Mouse (Mus musculus) liver, embryonic 16.5 days (tissue): ENCODE results near the gene Foxc1. TPM values are rescaled to one million over a fixed set of nuclear protein-coding genes. Genes with fewer than 3 reads are reported as not detected.

Experiments
- ATAC-seq: fragments of 200-750 bp; cut with Nextera tagmentation; 2 replicates; pipeline ENCODE4 v1.8.0; 2017; ENCODE audit warnings: low read depth, mild to moderate bottlenecking, moderate number of reproducible peaks, moderate library complexity
- H3K27ac ChIP-seq: fragments of 300-500 bp; sonication (generic); 2 replicates; pipeline ENCODE4 v1.5.1; 2014; ENCODE audit warnings: mild to moderate bottlenecking, low read length
- H3K27me3 ChIP-seq: fragments of 300-500 bp; sonication (generic); 2 replicates; pipeline ENCODE4 v1.6.1; 2014; ENCODE audit warnings: low read depth, low read length, mixed read lengths; ENCODE audit not compliant: control insufficient read depth, insufficient read depth
- H3K36me3 ChIP-seq: fragments of 300-500 bp; sonication (generic); 2 replicates; pipeline ENCODE4 v1.6.1; 2014; ENCODE audit warnings: mild to moderate bottlenecking; ENCODE audit not compliant: control insufficient read depth, insufficient read depth
- H3K4me1 ChIP-seq: fragments of 300-500 bp; sonication (generic); 2 replicates; pipeline ENCODE4 v1.6.1; 2014; ENCODE audit warnings: low read depth, low read length, mixed read lengths; ENCODE audit not compliant: control insufficient read depth
- H3K4me2 ChIP-seq: fragments of 300-500 bp; sonication (generic); 2 replicates; pipeline ENCODE4 v1.6.1; 2014; ENCODE audit warnings: low read depth, low read length, mixed read lengths
- H3K4me3 ChIP-seq: fragments of 300-500 bp; sonication (generic); 2 replicates; pipeline ENCODE4 v1.5.1; 2014; ENCODE audit warnings: low read depth, mild to moderate bottlenecking, low read length
- H3K9ac ChIP-seq: fragments of 300-500 bp; sonication (generic); 2 replicates; pipeline ENCODE4 v1.6.1; 2014; ENCODE audit warnings: low read depth, low read length
- H3K9me3 ChIP-seq: fragments of 300-500 bp; sonication (generic); replicated peaks from 2 replicates; pipeline ENCODE4 v1.6.1; 2016; ENCODE audit warnings: low read length; ENCODE audit not compliant: control insufficient read depth
- WGBS: fragments of 180-500 bp; shearing (Covaris S2); extraction: QIAGEN DNeasy Blood & Tissue Kit; methylation state at CpG from one replicate; pipeline ENCODE4 v1.1.7; 2014; ENCODE audit not compliant: insufficient replicate concordance; 5-methylcytosine and 5-hydroxymethylcytosine counted together
- polyA plus RNA-seq: library from polyadenylated mRNA; unstranded; fragments of >200 nt; fragmentation: Nextera tagmentation; extraction: Ambion mirVana; gene quantifications from 2 replicates; pipeline ENCODE4 v1.2.1, GENCODE M21; 2015

The Foxc1 gene
- polyA plus RNA-seq, 1 experiment from 2014 or later: not detected

DNA sequence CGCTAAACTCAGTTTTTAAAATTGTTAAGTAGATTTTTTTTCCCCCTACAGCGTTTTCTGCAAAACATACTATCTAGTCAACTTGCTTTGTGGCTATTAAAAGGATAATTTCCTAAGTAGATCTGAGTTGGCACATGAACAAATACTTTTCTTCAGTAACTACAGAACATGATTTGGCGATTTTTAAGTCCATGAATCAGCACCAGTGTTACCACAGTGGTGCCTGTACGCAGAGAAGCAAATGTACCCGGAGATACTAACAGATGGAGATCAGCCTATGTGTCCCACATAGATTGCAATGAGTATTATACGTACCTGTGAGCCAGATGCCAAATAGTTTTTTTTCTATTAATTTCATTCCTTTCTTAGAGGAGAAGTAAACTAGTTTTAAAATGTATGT lies 3.3 kb downstream of the Foxc1 start:
- Histone ChIP-seq H3K4me1 (peaks cover 15% of the 10 kb centered on the region), H3K36me3 (no peaks in the 10 kb centered on the region), H3K9ac (no peak overlapping the region), H3K4me3 (no peak overlapping the region), H3K27ac (no peak overlapping the region), H3K9me3 (no peaks in the 10 kb centered on the region), H3K4me2 (no peak overlapping the region), H3K27me3 (peaks cover 88% of the 10 kb centered on the region)
- 17% methylated on average over 6 of the region's 6 CpGs for WGBS
- no peak for ATAC-seq

DNA sequence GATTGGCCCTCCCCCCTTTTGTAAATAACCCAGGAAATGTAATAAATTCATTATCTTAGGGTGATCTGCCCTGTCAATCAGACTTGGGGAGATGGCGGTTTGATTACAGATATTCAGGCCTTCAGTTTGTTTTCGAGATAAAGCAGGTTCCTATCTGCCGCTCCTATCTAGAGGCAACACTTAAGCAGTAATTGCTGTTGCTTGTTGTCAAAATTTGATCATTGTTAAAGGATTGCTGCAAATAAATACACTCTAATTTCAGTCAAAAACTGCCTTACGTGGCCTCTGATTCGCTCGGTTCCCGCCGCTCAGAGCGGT lies 3.9 kb downstream of the Foxc1 start:
- Histone ChIP-seq H3K27me3 (peaks cover 82% of the 10 kb centered on the region), H3K9me3 (no peaks in the 10 kb centered on the region), H3K4me1 (peaks cover 15% of the 10 kb centered on the region), H3K4me3 (no peak overlapping the region), H3K36me3 (no peaks in the 10 kb centered on the region), H3K4me2 (no peak overlapping the region), H3K27ac (no peak overlapping the region), H3K9ac (no peak overlapping the region)
- no peak for ATAC-seq
- WGBS: 5% methylated on average over 9 of the region's 9 CpGs

DNA sequence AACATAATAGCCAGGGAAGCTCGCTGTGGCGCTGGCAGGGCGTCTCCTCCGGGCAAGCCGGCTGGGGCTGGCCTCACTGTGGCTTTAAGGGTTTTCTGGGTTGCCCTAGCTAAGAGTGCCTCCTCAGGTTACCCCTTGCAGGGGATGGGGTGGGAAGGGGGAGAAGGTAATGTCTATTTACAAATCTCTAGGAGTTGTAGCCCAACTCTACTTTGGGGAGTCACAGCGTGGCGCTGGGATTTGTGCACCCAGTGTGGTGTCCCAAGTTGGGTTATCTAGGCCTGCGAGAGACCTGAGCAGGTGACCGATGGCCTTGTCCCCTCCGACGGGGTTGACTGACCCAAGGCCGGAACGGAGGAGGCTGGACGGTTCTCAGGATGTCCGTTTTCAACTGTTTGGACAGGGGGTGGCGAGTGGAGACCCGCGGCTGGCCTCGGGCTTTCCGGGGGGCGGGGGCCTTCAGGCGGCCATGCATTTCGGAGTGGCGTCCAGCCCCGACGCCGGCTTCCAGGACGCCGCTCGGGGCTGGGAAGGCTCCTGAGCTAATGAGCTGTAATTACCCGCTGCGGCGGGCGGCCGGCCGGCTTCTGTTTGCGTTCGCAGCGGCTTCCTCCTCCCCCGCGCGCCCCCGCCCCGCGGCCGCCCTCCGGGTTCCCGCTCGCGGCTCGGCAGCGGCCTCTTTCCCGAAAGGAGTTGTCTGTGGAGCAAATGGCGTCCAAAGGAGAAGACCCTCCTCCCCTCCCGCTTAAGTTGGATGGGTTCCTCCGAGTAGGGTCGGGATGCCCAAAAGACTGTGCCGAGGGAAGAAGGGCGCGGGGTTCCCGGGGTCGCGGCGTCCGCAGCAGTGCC lies 4.5 kb downstream of the Foxc1 start:
- Histone ChIP-seq H3K4me2 (peak overlapping the region; percentile 47), H3K9me3 (no peaks in the 10 kb centered on the region), H3K36me3 (no peaks in the 10 kb centered on the region), H3K9ac (no peak overlapping the region), H3K27me3 (peaks cover 81% of the 10 kb centered on the region), H3K4me1 (peaks cover 15% of the 10 kb centered on the region), H3K4me3 (peak overlapping the region; percentile 36), H3K27ac (no peak overlapping the region)
- no peak for ATAC-seq
- 3% methylated on average over 59 of the region's 65 CpGs for WGBS

DNA sequence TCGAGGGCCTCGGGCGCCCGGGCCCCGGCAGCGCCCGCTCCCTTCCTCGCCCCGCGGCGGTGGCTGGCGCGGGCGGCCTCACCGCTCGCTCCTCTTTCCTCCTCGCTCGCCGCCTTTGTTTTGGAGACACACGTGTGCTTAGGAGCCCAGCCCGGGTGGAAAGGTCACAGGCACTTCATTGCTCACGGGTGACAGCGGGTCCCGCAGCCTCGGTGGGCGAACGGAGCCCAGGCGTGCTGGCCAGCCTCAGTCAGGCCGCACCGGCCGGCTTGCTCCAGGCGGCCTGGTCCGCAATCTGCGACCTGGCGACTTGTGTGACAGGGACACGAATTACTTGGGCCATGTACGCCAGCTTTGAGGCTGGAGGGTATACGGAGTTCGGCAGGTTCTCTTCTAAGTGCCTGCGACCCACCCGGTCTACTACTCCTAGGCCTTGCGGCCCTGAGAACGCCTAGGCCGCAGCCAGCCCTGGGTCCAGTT lies 5.1 kb downstream of the Foxc1 start:
- Histone ChIP-seq H3K4me2 (peak overlapping the region; percentile 47), H3K9ac (no peak overlapping the region), H3K4me1 (peaks cover 13% of the 10 kb centered on the region), H3K27ac (no peak overlapping the region), H3K36me3 (no peaks in the 10 kb centered on the region), H3K4me3 (peak overlapping the region; percentile 36), H3K27me3 (peaks cover 75% of the 10 kb centered on the region), H3K9me3 (no peaks in the 10 kb centered on the region)
- no peak for ATAC-seq
- 17% methylated on average over 43 of the region's 44 CpGs for WGBS

DNA sequence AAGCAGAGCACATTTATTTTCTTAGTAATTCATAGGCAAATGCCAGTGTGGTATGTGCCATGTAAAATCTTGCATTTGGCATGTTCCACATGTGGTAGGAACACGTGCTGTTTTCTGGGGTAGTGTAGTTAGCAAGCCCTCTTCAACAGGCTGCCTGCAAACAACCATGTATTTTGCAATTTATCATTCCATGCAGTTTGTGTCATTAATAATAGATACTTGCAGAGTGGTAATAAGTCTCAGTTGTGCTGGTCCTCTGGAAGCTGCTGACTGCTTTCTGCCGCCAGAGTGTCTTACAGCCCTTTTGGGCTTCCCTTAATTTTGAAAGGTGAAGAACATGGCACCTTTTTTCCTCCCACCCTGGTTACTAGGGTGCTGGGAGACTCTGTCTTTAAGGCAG lies 6.3 kb downstream of the Foxc1 start:
- ATAC-seq: no peak

DNA sequence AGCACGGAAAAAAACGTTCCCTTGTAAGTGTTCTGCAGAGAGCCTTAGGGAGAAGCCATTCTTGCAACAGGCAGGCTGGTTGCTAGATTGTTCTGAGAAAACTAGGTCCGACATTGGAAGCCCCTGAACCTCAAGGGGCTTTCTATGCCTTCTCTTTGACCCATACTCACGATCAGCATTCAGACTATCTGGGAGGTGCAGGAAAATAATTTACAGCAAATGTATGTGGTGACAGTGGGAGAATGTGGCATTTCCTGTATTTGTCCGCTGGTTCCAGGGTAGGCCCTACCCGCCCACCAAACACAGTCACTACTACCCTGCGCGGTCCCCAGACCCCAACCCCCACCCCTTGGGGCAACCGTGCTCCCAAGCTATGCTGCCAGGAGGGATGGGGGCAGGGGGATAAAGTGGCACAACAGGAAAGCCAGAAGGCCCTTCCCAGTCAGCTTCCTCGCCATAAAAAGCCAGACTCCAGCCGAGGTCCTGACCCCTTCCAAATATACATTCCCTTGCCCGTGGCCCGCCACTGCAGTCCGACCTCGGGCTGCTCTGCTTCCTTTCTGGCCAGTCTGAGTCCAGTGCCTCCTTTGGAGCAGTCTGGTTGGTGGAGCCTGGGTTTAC lies 9.1 kb downstream of the Foxc1 start:
- WGBS: 25% methylated on average over 15 of the region's 15 CpGs
- H3K4me3 ChIP-seq: no peak overlapping the region
- H3K4me1 ChIP-seq: no peaks in the 10 kb centered on the region
- ATAC-seq: no peak
- H3K36me3 ChIP-seq: no peaks in the 10 kb centered on the region
- H3K27ac ChIP-seq: no peak overlapping the region
- H3K4me2 ChIP-seq: no peak overlapping the region
- H3K9me3 ChIP-seq: no peaks in the 10 kb centered on the region
- H3K9ac ChIP-seq: no peak overlapping the region
- peaks cover 42% of the 10 kb centered on the region for H3K27me3 ChIP-seq

More for the DNA sequence above, 6.3 kb downstream of the Foxc1 start:
- Histone ChIP-seq H3K4me1 (peaks cover 10% of the 10 kb centered on the region), H3K27ac (no peak overlapping the region), H3K36me3 (no peaks in the 10 kb centered on the region), H3K27me3 (peaks cover 63% of the 10 kb centered on the region), H3K9me3 (no peaks in the 10 kb centered on the region), H3K4me2 (no peak overlapping the region), H3K4me3 (no peak overlapping the region), H3K9ac (no peak overlapping the region)
- 53% methylated on average over 2 of the region's 2 CpGs for WGBS

DNA sequence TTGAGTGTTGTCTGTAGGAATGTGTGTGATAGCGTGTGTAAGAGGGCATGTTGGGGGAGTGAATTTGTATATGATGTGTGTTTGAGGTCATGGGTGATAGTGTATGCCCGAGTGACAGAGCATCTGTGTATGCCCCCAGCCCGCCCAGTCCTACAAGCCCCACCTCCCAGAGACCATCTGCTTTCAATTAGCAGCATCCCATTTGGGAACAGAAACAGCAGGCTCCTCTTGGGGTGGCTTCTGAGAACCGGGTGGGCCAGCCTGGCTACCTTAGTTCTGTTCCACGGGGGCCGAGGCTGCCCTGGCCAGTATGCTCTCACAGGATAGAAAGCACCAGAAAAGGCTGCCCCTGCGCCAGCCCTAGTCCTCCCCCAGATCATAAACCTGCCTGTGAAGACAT lies 11.9 kb downstream of the Foxc1 start:
- H3K27me3 ChIP-seq: peaks cover 14% of the 10 kb centered on the region

DNA sequence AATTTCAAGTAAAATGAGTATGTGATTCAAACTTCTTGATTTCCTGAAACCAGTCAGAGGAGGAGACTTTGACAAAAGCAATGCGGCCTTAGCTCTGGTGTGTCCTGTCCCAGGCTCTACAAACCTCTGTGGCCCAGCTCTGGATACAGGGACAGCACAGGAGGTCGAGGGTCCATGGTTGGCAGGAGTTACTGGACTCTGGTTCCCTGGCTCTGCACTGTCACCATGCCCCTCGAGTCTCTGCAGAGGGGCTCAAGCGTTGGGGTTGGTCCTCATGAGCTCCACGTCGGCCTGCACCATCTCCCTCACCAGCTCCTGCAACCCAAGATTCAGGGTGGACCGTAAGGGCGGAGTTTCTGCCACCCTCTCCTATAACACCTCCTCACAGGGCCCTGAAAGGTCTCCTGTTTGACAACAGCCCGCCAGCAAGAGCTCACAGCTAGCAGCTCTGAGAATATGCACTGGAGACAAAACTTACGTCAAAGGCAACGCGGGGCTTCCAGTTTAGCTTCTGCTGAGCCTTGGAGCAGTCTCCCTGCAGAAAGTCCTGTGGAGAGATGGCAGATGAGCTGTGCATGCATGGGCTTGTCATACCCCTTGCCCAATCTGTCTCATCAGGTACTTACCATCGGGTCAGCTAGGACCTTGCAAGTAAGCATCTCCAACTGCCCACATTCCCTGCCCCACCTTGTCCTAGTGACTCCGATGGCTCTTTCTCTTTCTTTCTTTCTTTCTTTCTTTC lies 13.4 kb downstream of the Foxc1 start:
- Histone ChIP-seq H3K36me3 (no peaks in the 10 kb centered on the region), H3K4me1 (no peaks in the 10 kb centered on the region), H3K9ac (no peak overlapping the region), H3K4me2 (no peak overlapping the region), H3K4me3 (no peak overlapping the region), H3K27me3 (peaks cover 5% of the 10 kb centered on the region; the same call in 1 of the 2 replicates), H3K9me3 (no peaks in the 10 kb centered on the region), H3K27ac (no peak overlapping the region)
- WGBS: 55% methylated on average over 14 of the region's 14 CpGs
- ATAC-seq: no peak

More for the DNA sequence above, 11.9 kb downstream of the Foxc1 start:
- no peak overlapping the region for H3K4me3 ChIP-seq
- no peak overlapping the region for H3K9ac ChIP-seq
- ATAC-seq: no peak
- H3K4me2 ChIP-seq: no peak overlapping the region
- 54% methylated on average over 7 of the region's 7 CpGs for WGBS
- no peaks in the 10 kb centered on the region for H3K4me1 ChIP-seq
- H3K36me3 ChIP-seq: no peaks in the 10 kb centered on the region
- no peaks in the 10 kb centered on the region for H3K9me3 ChIP-seq
- H3K27ac ChIP-seq: no peak overlapping the region
